In genomic region chr15:40132408-40132807, GRCm38 (mm10) we compare ENCODE assay signal across 30 mouse cellular contexts. TPM values are rescaled to one million over a fixed set of nuclear protein-coding genes. Genes with fewer than 3 reads are reported as not detected.
DNase-seq lines count a peak whose midpoint lies in the region; ATAC-seq and TF ChIP-seq lines count a peak whose summit lies in the region.
"Had no signal": no experiment of that assay in that cellular context is flagged by ENCODE, and none has a peak within 500 bp of the region (broad histone marks: within the 10 kb centered on the region; RNA-seq: fewer than 3 reads in every experiment).

No protein-coding gene starts in this region.

- in situ Hi-C loops in Patski (cut with MboI; ENCODE audit: low pct_unique_long_range_greater_than_20kb), result loop anchor here (5.0 to 10.0 kb wide), 2 partner anchors 265 to 758 kb away; no protein-coding TSS in a partner anchor

- H3K4me1 ChIP-seq in heart, embryonic 12.5 days (replicated peaks), result peaks cover 21% of the 10 kb centered on the region
- H3K4me1 ChIP-seq: embryonic facial prominence, embryonic 10.5 days; forebrain, embryonic 13.5 days; forebrain, embryonic 15.5 days had no signal

- H3K4me3 ChIP-seq in heart, embryonic 12.5 days, result no peak overlapping the region
- H3K4me3 ChIP-seq in left cerebral cortex, adult 2 months, result no peak overlapping the region
- H3K4me3 ChIP-seq: embryonic facial prominence, embryonic 10.5 days; embryonic facial prominence, embryonic 12.5 days; forebrain, embryonic 13.5 days; forebrain, embryonic 15.5 days had no signal

- H3K4me2 ChIP-seq in heart, embryonic 12.5 days, result no peak overlapping the region
- H3K4me2 ChIP-seq: embryonic facial prominence, embryonic 12.5 days; forebrain, embryonic 13.5 days; forebrain, embryonic 15.5 days had no signal

- intact Hi-C loops in left cerebral cortex, adult 2 months (cut with DNase I), result loop anchor here (5.0 kb wide), 1 partner anchor 255 kb away; no protein-coding TSS in a partner anchor
- intact Hi-C loops in left cerebral cortex, postnatal 36 days (cut with DNase I), result loop anchor here (5.0 kb wide), 1 partner anchor 770 kb away; no protein-coding TSS in a partner anchor

- H3K27me3 ChIP-seq in heart, embryonic 12.5 days (replicated peaks), result no peaks in the 10 kb centered on the region
- H3K27me3 ChIP-seq in Patski, result no peaks in the 10 kb centered on the region
- H3K27me3 ChIP-seq: CH12.LX; embryonic facial prominence, embryonic 12.5 days; forebrain, embryonic 13.5 days; forebrain, embryonic 15.5 days had no signal

- H3K9ac ChIP-seq in heart, embryonic 12.5 days, result no peak overlapping the region
- H3K9ac ChIP-seq: embryonic facial prominence, embryonic 12.5 days; forebrain, embryonic 13.5 days; forebrain, embryonic 15.5 days; forebrain, postnatal 0 days had no signal

- POLR2A ChIA-PET in Patski (lab: Charles Lee), result no interaction called here

- H3K27ac ChIP-seq in heart, embryonic 12.5 days (ENCODE audit: poor library complexity, severe bottlenecking), result no peak overlapping the region
- H3K27ac ChIP-seq in left cerebral cortex, adult 2 months, result no peak overlapping the region
- H3K27ac ChIP-seq: embryonic facial prominence, embryonic 10.5 days; embryonic facial prominence, embryonic 12.5 days; forebrain, embryonic 13.5 days; forebrain, embryonic 15.5 days had no signal

- H3K36me3 ChIP-seq in heart, embryonic 12.5 days, result no peaks in the 10 kb centered on the region
- H3K36me3 ChIP-seq: embryonic facial prominence, embryonic 10.5 days; embryonic facial prominence, embryonic 12.5 days; forebrain, embryonic 15.5 days; G1E had no signal

- H3K9me3 ChIP-seq in heart, embryonic 12.5 days (replicated peaks), result no peaks in the 10 kb centered on the region
- H3K9me3 ChIP-seq: embryonic facial prominence, embryonic 10.5 days; embryonic facial prominence, embryonic 12.5 days; forebrain, embryonic 13.5 days; forebrain, embryonic 15.5 days; G1E had no signal

- peak; percentile 1; the same call in 1 of the 2 replicates for TF ChIP-seq CTCF in left cerebral cortex, adult 2 months (IDR thresholded peaks at IDR 0.05)
- TF ChIP-seq CTCF in Patski (IDR thresholded peaks at IDR 0.05), result peak; percentile 57

- peak; percentile 79 for DNase-seq in heart, adult 11 months
- no peak for DNase-seq in left cerebral cortex, adult 2 months (ENCODE audit: extremely low spot score in 1 of 2, low spot score in 2 of 2)
- DNase-seq in left cerebral cortex, postnatal 36 days (ENCODE audit: low spot score in 2 of 2), result no peak
- DNase-seq in Patski (ENCODE audit: low read depth, low spot score) (no peak), ZHBTc4 (ENCODE audit: low read depth, low spot score) (peak; percentile 50)
- DNase-seq in Muller cell, postnatal 12 days (ENCODE audit: inconsistent ontology term), result no peak
- DNase-seq in cerebellum, adult 11-12 months, result no peak
- DNase-seq: adrenal gland, adult 2 months; adrenal gland, postnatal 10 days; adrenal gland, postnatal 25 days; B cell, adult 2 months; cerebellum, adult 11 months; cerebellum, adult 2 months; cerebellum, adult 9-10 months; cerebellum, postnatal 10 days; cerebellum, postnatal 25 days; forebrain, postnatal 0 days had no signal

- no peak for ATAC-seq in heart, embryonic 12.5 days (ENCODE audit: insufficient number of reproducible peaks, low FRiP score)
- no peak for ATAC-seq in Patski
- ATAC-seq: activated CD4-positive, CD25-positive, alpha-beta regulatory T cell, adult 4 months; CD4-positive, CD25-positive, alpha-beta regulatory T cell, adult 4 months; forebrain, embryonic 13.5 days; forebrain, embryonic 15.5 days; forebrain, postnatal 0 days had no signal

- 79% methylated on average over 4 of the region's 4 CpGs for WGBS in heart, embryonic 12.5 days

- CTCF ChIA-PET in Patski (lab: Charles Lee), result interaction anchor here (1.1 to 3.3 kb wide), 5 partner anchors 11 to 291 kb away, joined by 7 to 22 read pairs (median 9); no protein-coding TSS in a partner anchor

RNA-seq across cellular contexts. Expression of gene 9330182O14Rik, which starts 1.8 kb away (rescaled TPM):
- not detected in 2 replicates for polyA plus RNA-seq in heart, embryonic 12.5 days (2016; fragmentation: Nextera tagmentation; extraction: Ambion mirVana)
- not detected for total RNA-seq in left cerebral cortex, adult 2 months (2021)
- total RNA-seq in left cerebral cortex, postnatal 36 days (2021), result not detected
- not detected for polyA plus RNA-seq in Patski (2021)
- total RNA-seq: CH12.LX, G1E had no signal
- polyA plus RNA-seq: activated CD4-positive, CD25-positive, alpha-beta regulatory T cell, adult 4 months; adrenal gland, adult 2 months; brain, embryonic 14.5 days; CD4-positive, CD25-positive, alpha-beta regulatory T cell, adult 4 months; cerebellum, adult 2 months; cortical plate, adult 2 months; embryonic facial prominence, embryonic 10.5 days; embryonic facial prominence, embryonic 12.5 days; embryonic facial prominence, embryonic 14.5 days; forebrain, embryonic 11.5 days; forebrain, embryonic 13.5 days; forebrain, embryonic 15.5 days; forebrain, postnatal 0 days; G1E had no signal

Comparison
In these comparisons a context has a peak if more than half of its experiments do, and no peak if none do; other contexts are left out.
1. DNase-seq: peak in heart, adult 11 months (single experiment) and ZHBTc4 (single experiment); none in left cerebral cortex, adult 2 months (0 of 2), left cerebral cortex, postnatal 36 days (0 of 2), Patski (single experiment), Muller cell, postnatal 12 days (single experiment) and cerebellum, adult 11-12 months (single experiment).